Mouse (Mus musculus) heart, embryonic 12.5 days (tissue): Measurements from ENCODE around the gene Sart1. TPM values are rescaled to one million over a fixed set of nuclear protein-coding genes. Genes with fewer than 3 reads are reported as not detected.

Experiments
- ATAC-seq: fragments of 200-750 bp; cut with Nextera tagmentation; 2 replicates; pipeline ENCODE4 v1.8.0; 2017; ENCODE audit warnings: moderate TSS enrichment, moderate library complexity; ENCODE audit not compliant: insufficient number of reproducible peaks, low FRiP score
- H3K27ac ChIP-seq: fragments of 300-500 bp; sonication (generic); 2 replicates; pipeline ENCODE4 v1.5.1; 2016; ENCODE audit warnings: mild to moderate bottlenecking, moderate library complexity; ENCODE audit not compliant: poor library complexity, severe bottlenecking
- H3K27me3 ChIP-seq: fragments of 300-500 bp; sonication (generic); replicated peaks from 2 replicates; pipeline ENCODE4 v1.6.1; 2016; ENCODE audit warnings: mild to moderate bottlenecking, moderate library complexity
- H3K36me3 ChIP-seq: fragments of 300-500 bp; sonication (generic); 2 replicates; pipeline ENCODE4 v1.6.1; 2016; ENCODE audit warnings: mild to moderate bottlenecking, moderate library complexity
- H3K4me1 ChIP-seq: fragments of 300-500 bp; sonication (generic); replicated peaks from 2 replicates; pipeline ENCODE4 v1.6.1; 2016; ENCODE audit warnings: mild to moderate bottlenecking
- H3K4me2 ChIP-seq: fragments of 300-500 bp; sonication (generic); 2 replicates; pipeline ENCODE4 v1.6.1; 2016; ENCODE audit warnings: mild to moderate bottlenecking, moderate library complexity
- H3K4me3 ChIP-seq: fragments of 300-500 bp; sonication (generic); 2 replicates; pipeline ENCODE4 v1.5.1; 2016; ENCODE audit warnings: mild to moderate bottlenecking
- H3K9ac ChIP-seq: fragments of 300-500 bp; sonication (generic); 2 replicates; pipeline ENCODE4 v1.6.1; 2016; ENCODE audit warnings: mild to moderate bottlenecking, moderate library complexity
- H3K9me3 ChIP-seq: fragments of 300-500 bp; sonication (generic); replicated peaks from 2 replicates; pipeline ENCODE4 v1.6.1; 2016; ENCODE audit warnings: mild to moderate bottlenecking, moderate library complexity
- WGBS: fragments of 180-500 bp; shearing (Covaris S2); methylation state at CpG from one replicate; pipeline ENCODE4 v1.1.7; 2016; 5-methylcytosine and 5-hydroxymethylcytosine counted together
- polyA plus RNA-seq: library from polyadenylated mRNA; unstranded; fragments of >200 nt; fragmentation: Nextera tagmentation; extraction: Ambion mirVana; gene quantifications from 2 replicates; pipeline ENCODE4 v1.2.1, GENCODE M21; 2016

Sart1 gene
- polyA plus RNA-seq, 1 experiment from 2014 or later: 61.6 TPM

DNA sequence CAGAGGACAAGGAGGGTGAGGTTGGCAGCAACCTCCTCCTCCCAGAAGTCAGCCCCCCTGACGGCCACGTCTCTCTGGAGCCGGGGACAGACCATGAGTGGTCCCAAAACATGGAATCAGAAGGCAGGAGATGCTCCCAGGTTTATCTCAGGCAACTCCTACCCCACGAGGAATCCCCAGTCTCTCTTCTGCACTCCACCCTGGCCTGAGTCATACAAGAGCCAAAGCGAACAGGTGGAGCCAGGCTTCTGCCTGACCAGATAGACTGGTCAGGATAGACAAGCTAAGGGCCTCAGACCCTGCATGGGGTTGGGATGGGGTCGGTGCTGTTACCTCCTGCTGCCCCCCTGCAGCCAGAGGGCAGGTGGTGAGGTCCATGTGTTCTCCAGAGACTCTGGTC lies 40.4 kb downstream of the Sart1 start:
- peaks cover 3% of the 10 kb centered on the region; the same call in 1 of the 2 replicates for H3K27me3 ChIP-seq
- H3K9ac ChIP-seq: no peak overlapping the region
- no peak for ATAC-seq
- 67% methylated on average over 6 of the region's 6 CpGs for WGBS
- H3K4me1 ChIP-seq: peaks cover 16% of the 10 kb centered on the region
- H3K9me3 ChIP-seq: no peaks in the 10 kb centered on the region
- no peaks in the 10 kb centered on the region for H3K36me3 ChIP-seq
- no peak overlapping the region for H3K27ac ChIP-seq
- no peak overlapping the region for H3K4me2 ChIP-seq
- no peak overlapping the region for H3K4me3 ChIP-seq

DNA sequence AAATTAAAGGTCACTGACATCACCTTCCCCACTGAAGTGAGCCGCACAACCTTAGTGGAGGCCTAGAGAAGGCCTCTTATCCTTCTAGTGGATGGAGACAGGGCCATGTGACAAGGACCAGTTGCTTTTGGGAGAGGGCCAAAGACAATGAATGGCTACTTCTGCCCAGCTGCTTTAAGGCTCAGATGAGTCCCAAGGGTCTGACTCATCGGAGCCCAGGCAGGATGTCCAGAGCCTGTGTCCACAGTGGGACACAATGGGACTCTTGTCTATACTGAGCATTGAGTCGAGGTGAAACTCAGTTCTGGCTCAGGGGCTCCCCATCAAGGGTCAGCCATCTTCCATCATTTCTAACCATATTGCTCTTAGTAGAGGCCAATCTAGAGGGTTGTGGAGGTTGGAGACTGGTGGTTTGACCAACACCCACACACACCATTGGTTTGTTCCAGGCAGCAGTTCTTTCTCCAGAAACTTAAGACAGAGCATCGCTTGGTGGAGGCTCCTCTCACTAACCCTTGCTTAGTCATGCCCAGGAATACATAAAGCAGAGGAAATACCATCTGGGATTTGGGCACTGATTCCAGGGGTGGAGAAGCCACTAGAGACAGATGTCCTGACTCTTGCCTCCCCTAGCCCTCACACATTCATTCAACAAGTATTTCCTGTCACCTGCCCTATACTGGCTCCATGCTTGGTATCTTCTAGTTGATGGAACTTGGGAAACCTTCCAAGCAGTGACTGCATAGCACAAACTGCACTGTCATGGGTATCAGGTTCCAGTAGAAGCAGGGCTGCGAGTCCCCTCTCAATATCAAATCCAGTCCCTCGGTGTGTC lies 43.0 kb downstream of the Sart1 start:
- Histone ChIP-seq H3K4me1 (peaks cover 16% of the 10 kb centered on the region), H3K4me2 (no peak overlapping the region), H3K4me3 (no peak overlapping the region), H3K27ac (0 out of 2 replicates have a peak overlapping the region, but pooled peaks have one; percentile 14), H3K27me3 (peaks cover 3% of the 10 kb centered on the region; the same call in 1 of the 2 replicates), H3K36me3 (no peaks in the 10 kb centered on the region), H3K9me3 (no peaks in the 10 kb centered on the region), H3K9ac (no peak overlapping the region)
- WGBS: 60% methylated on average over 6 of the region's 6 CpGs
- peak; percentile 72 for ATAC-seq

DNA sequence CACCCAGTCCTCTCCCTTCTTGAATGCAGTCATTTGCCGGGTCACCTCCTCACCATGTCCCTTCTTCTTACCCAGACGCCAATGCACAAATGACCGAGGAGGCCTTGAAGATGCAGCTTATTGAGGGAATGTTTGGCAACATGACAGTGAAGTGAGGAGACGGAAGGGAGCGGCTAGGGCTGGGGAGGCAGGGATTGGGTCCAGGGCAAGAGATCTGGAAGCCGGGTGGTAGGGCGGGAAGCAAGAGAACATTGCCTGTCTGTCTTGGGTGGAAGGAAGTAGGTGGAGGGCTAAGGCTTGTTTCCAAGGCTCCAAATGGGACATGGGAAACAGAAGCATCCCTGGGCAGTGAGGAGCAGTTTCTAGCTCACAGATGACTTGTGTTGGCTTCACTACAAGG lies 47.1 kb downstream of the Sart1 start:
- Histone ChIP-seq H3K4me1 (peaks cover 8% of the 10 kb centered on the region; the same call in 1 of the 2 replicates), H3K4me2 (no peak overlapping the region), H3K27me3 (no peaks in the 10 kb centered on the region), H3K9ac (no peak overlapping the region), H3K4me3 (no peak overlapping the region), H3K27ac (no peak overlapping the region), H3K9me3 (no peaks in the 10 kb centered on the region), H3K36me3 (no peaks in the 10 kb centered on the region)
- WGBS: 85% methylated on average over 7 of the region's 7 CpGs
- ATAC-seq: no peak

DNA sequence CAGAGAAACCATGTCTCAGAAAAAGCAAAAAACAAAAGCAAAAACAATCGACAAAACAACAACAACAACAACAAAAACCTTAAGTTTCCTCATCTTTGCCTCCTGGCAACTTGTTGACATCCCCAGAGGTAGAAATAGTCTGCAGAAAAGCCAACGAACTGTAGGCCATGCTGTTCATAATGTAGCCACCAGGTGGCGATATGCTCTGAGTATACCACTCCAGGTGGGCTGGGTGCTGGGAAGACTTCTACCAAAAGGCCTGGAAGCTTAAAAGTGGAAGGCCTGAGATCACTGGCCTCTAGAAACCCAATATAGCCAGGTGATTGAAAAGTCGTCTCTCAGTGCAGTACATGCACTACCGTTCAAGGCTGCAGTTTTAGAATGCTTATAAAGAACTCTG lies 50.5 kb downstream of the Sart1 start:
- Histone ChIP-seq H3K4me2 (no peak overlapping the region), H3K9me3 (no peaks in the 10 kb centered on the region), H3K27ac (no peak overlapping the region), H3K4me3 (no peak overlapping the region), H3K27me3 (no peaks in the 10 kb centered on the region), H3K4me1 (peaks cover 4% of the 10 kb centered on the region), H3K36me3 (no peaks in the 10 kb centered on the region), H3K9ac (no peak overlapping the region)
- WGBS: 17% methylated on average over 5 of the region's 5 CpGs
- ATAC-seq: no peak

DNA sequence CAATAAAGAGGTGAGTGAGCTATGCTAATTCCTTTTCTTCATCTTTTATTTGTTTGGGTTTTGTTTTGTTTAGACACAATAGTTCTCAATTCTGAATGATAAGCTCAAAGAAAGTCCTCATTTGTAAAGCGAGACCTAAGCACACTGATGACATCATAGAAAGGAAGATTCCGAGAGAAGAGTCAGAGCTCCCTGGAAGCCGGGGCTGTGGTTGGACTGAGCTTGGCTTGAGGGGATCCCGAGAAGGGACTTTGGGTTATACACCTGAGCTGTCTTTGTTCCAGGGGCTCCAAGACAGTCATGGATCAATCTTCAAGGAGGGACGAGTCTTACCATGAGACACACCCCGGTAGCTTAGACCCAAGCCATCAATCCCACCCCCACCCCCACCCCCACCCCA lies 53.1 kb downstream of the Sart1 start, which contains the start of gene Catsper1:
Catsper1 (plus strand) TSS at position 301 of the 400 bp plus-strand sequence.
- no peak within 1 kb of the TSS for H3K4me3 ChIP-seq
- H3K9me3 ChIP-seq: no peaks in the 10 kb centered on the region
- H3K27me3 ChIP-seq: no peaks in the 10 kb centered on the region
- H3K9ac ChIP-seq: no peak within 1 kb of the TSS
- peaks cover 4% of the 10 kb centered on the region for H3K4me1 ChIP-seq
- H3K27ac ChIP-seq: no peak within 1 kb of the TSS
- ATAC-seq: no peak
- H3K4me2 ChIP-seq: no peak within 1 kb of the TSS
- WGBS: 85% methylated on average over 6 of the region's 6 CpGs
- no peaks in the 10 kb centered on the region for H3K36me3 ChIP-seq

DNA sequence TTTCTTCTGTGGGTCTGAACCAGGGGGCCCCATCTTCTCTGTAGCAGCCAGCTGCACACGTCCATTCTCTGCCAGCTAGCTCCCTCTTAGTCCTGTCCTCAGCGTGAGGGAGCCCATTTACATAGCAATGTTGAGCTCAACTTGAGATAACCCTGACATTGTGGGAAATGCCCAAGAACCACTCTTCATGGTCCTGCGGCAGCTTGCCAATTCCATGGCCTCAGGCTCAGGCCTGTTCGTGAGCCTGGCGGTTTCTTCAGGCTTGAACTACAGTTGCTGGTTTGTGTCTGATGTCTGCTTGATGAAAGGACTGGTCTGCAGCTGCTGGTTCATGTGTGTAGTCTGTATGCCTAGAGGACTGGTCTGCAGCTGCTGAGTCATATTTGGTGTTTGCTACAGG lies 53.8 kb downstream of the Sart1 start:
- H3K9ac ChIP-seq: no peak overlapping the region
- H3K27me3 ChIP-seq: no peaks in the 10 kb centered on the region
- H3K27ac ChIP-seq: no peak overlapping the region
- ATAC-seq: no peak
- peaks cover 4% of the 10 kb centered on the region for H3K4me1 ChIP-seq
- H3K4me2 ChIP-seq: no peak overlapping the region
- H3K9me3 ChIP-seq: no peaks in the 10 kb centered on the region
- H3K36me3 ChIP-seq: no peaks in the 10 kb centered on the region
- WGBS: 30% methylated on average over 5 of the region's 5 CpGs
- H3K4me3 ChIP-seq: no peak overlapping the region

DNA sequence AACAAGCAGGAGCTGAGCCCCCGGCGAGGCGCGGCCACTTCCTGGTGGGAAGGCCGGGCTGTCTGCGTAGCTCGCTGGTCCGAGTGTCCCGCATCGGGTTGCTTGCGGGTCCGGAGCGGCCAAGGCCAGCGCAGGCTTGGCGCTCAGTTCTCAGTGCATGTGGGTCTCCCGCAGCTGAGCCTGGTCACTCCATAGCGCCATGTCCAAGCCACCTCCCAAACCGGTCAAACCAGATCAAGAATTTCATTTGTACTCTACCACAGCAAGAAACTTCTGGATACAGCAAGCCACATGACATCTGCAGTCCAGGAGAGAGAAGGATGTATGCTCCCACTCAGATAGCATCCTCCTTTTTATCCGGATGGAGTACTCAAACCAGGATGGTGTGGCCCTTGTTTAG lies 60.5 kb downstream of the Sart1 start:
- Histone ChIP-seq H3K27ac (no peak overlapping the region), H3K4me1 (no peaks in the 10 kb centered on the region), H3K9me3 (no peaks in the 10 kb centered on the region), H3K4me3 (no peak overlapping the region), H3K9ac (no peak overlapping the region), H3K4me2 (no peak overlapping the region), H3K36me3 (no peaks in the 10 kb centered on the region), H3K27me3 (0 out of 2 replicates have a peak, but pooled peaks cover 3% of the 10 kb centered on the region)
- 68% methylated on average over 19 of the region's 19 CpGs for WGBS
- ATAC-seq: no peak

Other genes with a start within 250 kb of the Sart1 start
- 27.9 and 28.4 TPM in 2 replicates for gene Pacs1, start 115.6 kb downstream of the Sart1 start, polyA plus RNA-seq
- 221 and 227 TPM in 2 replicates for gene Sf3b2, start 93.2 kb downstream of the Sart1 start, polyA plus RNA-seq
- gene Gal3st3, start 90.4 kb downstream of the Sart1 start, polyA plus RNA-seq: 3.8 and 4.5 TPM in 2 replicates
- not detected in 2 replicates for gene Catsper1, start 53.0 kb downstream of the Sart1 start, polyA plus RNA-seq
- not detected in 2 replicates for gene Cst6, start 39.1 kb downstream of the Sart1 start, polyA plus RNA-seq
- 42.8 and 43.0 TPM in 2 replicates for gene Eif1ad, start 22.0 kb downstream of the Sart1 start, polyA plus RNA-seq
- 400 and 410 TPM in 2 replicates for gene Banf1, start 21.5 kb downstream of the Sart1 start, polyA plus RNA-seq
- gene Tsga10ip, start 13.8 kb upstream of the Sart1 start, polyA plus RNA-seq: 1.7 and 1.8 TPM in 2 replicates
- gene Drap1, start 36.3 kb upstream of the Sart1 start, polyA plus RNA-seq: 190 and 194 TPM in 2 replicates
- gene AI837181, start 36.4 kb upstream of the Sart1 start, polyA plus RNA-seq: 38.8 and 39.5 TPM in 2 replicates
- gene Fosl1, start 58.8 kb upstream of the Sart1 start, polyA plus RNA-seq: not detected in 2 replicates
- 10.5 and 13.0 TPM in 2 replicates for gene Ccdc85b, start 69.2 kb upstream of the Sart1 start, polyA plus RNA-seq
- 81.9 and 85.4 TPM in 2 replicates for gene Fibp, start 71.9 kb upstream of the Sart1 start, polyA plus RNA-seq
- 1.3 and 1.7 TPM in 2 replicates for gene Ctsw, start 79.8 kb upstream of the Sart1 start, polyA plus RNA-seq
- gene Efemp2, start 85.3 kb upstream of the Sart1 start, polyA plus RNA-seq: 70.3 and 70.6 TPM in 2 replicates
- gene Mus81, start 99.7 kb upstream of the Sart1 start, polyA plus RNA-seq: 33.2 and 37.6 TPM in 2 replicates
- gene Cfl1, start 101.8 kb upstream of the Sart1 start, polyA plus RNA-seq: 1,913 and 1,997 TPM in 2 replicates
- gene 1700020D05Rik, start 115.1 kb upstream of the Sart1 start, polyA plus RNA-seq: 0.23 and 0.24 TPM in 2 replicates
- gene Snx32, start 121.8 kb upstream of the Sart1 start, polyA plus RNA-seq: 16.3 and 16.9 TPM in 2 replicates
- not detected in 2 replicates for gene Ovol1, start 171.9 kb upstream of the Sart1 start, polyA plus RNA-seq
- 2.2 and 2.5 TPM in 2 replicates for gene Ap5b1, start 179.3 kb upstream of the Sart1 start, polyA plus RNA-seq
- 102 and 110 TPM in 2 replicates for gene Rnaseh2c, start 213.2 kb upstream of the Sart1 start, polyA plus RNA-seq
- gene Kat5, start 221.5 kb upstream of the Sart1 start, polyA plus RNA-seq: 31.5 and 36.1 TPM in 2 replicates
- 41.3 and 42.5 TPM in 2 replicates for gene Rela, start 248.8 kb upstream of the Sart1 start, polyA plus RNA-seq